Mouse (Mus musculus): ENCODE data around the gene Uck2.

The Uck2 gene

GRCm38 (mm10) chr1:167215460-167215859 lies 69.7 kb downstream of the Uck2 start:
- no peak for DNase-seq (ENCODE audit: low spot score in 2 of 2)

GRCm38 (mm10) chr1:167212710-167213109 lies 72.4 kb downstream of the Uck2 start:
- DNase-seq (ENCODE audit: low spot score in 2 of 2): no peak

GRCm38 (mm10) chr1:167211979-167212614 lies 73.0 kb downstream of the Uck2 start:
- peak; percentile 26 to 30 for DNase-seq (ENCODE audit: low spot score in 2 of 2)

- DNase-seq (ENCODE audit: low spot score in 2 of 2): no peak
Observed at GRCm38 (mm10) chr1:167208816-167209215, 76.3 kb downstream of the Uck2 start.

- DNase-seq (ENCODE audit: low spot score in 2 of 2): no peak
Observed at GRCm38 (mm10) chr1:167205177-167205750, 79.9 kb downstream of the Uck2 start.

- DNase-seq (ENCODE audit: low spot score in 2 of 2): no peak
Observed at GRCm38 (mm10) chr1:167204421-167204820, 80.7 kb downstream of the Uck2 start.

GRCm38 (mm10) chr1:167194766-167195165 lies 90.4 kb downstream of the Uck2 start:
- DNase-seq (ENCODE audit: low spot score in 2 of 2): no peak

- no peak for DNase-seq (ENCODE audit: low spot score in 2 of 2)
Observed at GRCm38 (mm10) chr1:167187791-167188190, 97.3 kb downstream of the Uck2 start.

GRCm38 (mm10) chr1:167181919-167182616 lies 103.1 kb downstream of the Uck2 start:
- no peak for DNase-seq (ENCODE audit: low spot score in 2 of 2)
